Mouse (Mus musculus): ENCODE results near the gene Mast2. TPM values are rescaled to one million over a fixed set of nuclear protein-coding genes. Genes with fewer than 3 reads are reported as not detected.
A peak's percentile ranks its signal among the peaks of the same experiment; 100 is the strongest.

Mast2 gene
- total and polyA plus RNA-seq, 3 experiments = 13.3 to 126 (median 46.4) TPM

DNA sequence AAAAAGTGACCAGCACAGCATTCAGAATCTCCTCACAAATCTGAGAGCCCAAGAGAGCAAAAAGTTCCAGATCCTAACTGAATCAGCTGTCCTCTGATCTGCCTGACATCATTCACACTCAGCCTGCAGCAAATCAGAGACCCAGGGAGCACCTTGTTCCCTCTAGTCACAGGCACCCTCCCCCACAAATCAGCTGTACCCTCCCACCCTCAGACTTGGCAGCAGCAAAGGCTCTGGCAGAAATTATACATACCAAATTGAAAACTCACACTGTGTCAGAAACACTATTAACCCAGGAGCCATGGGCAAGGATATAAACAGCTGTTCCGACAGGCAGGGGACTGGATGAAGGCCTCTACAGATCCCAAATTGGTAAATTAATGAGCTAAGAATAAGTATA lies 92.3 kb downstream of the Mast2 start:
- Histone ChIP-seq H3K27me3 (ENCODE audit: control insufficient read depth in 1 of 2, insufficient read depth in 2 of 2, low read length in 2 of 2) (no peaks in the 10 kb centered on the region), H3K79me2 (ENCODE audit: control insufficient read depth, insufficient read depth, low read length, poor library complexity) (no peaks in the 10 kb centered on the region), H3K4me1 (ENCODE audit: control insufficient read depth in 1 of 2, insufficient read depth in 2 of 2, low read length in 2 of 2) (no peaks in the 10 kb centered on the region), H3K9me3 (replicated peaks; ENCODE audit: insufficient read depth, low read length) (no peaks in the 10 kb centered on the region), H3K4me3 (ENCODE audit: control insufficient read depth in 1 of 2, insufficient read depth in 1 of 2, low read depth in 2 of 2, low read length in 2 of 2) (no peak overlapping the region), H3K9ac (ENCODE audit: control insufficient read depth, low read depth, low read length, poor library complexity, severe bottlenecking) (no peak overlapping the region), H3K36me3 (ENCODE audit: control insufficient read depth in 1 of 2, insufficient read depth in 2 of 2, low read length in 2 of 2) (no peaks in the 10 kb centered on the region), H3K27ac (ENCODE audit: control insufficient read depth, low read depth, low read length) (no peak overlapping the region)
- TF ChIP-seq KAT2A (conservative IDR thresholded peaks at IDR 0.05; ENCODE audit: low read depth, low read length) (no peak), JUND (IDR thresholded peaks at IDR 0.05; ENCODE audit: low read depth, low read length) (no peak), MYB (IDR thresholded peaks at IDR 0.05; ENCODE audit: low read depth, low read length) (no peak), GABPA (IDR thresholded peaks at IDR 0.05; ENCODE audit: low read depth, low read length) (no peak), E2F4 (IDR thresholded peaks at IDR 0.05; ENCODE audit: borderline replicate concordance, low read depth, low read length) (no peak), UBTF (IDR thresholded peaks at IDR 0.05; ENCODE audit: borderline replicate concordance, insufficient read depth, low read depth, low read length) (no peak), TAL1 (IDR thresholded peaks at IDR 0.05; ENCODE audit: low read length) (no peak), ZKSCAN1 (IDR thresholded peaks at IDR 0.05; ENCODE audit: low read depth, low read length) (no peak), EP300 (IDR thresholded peaks at IDR 0.05; ENCODE audit: low read depth in 1 of 2, low read length in 2 of 2) (no peak), SMC3 (IDR thresholded peaks at IDR 0.05; ENCODE audit: low read depth, low read length) (no peak), GATA1 (IDR thresholded peaks at IDR 0.05; ENCODE audit: low read depth, low read length) (no peak), SIN3A (IDR thresholded peaks at IDR 0.05; ENCODE audit: low read length) (no peak), MAX (IDR thresholded peaks at IDR 0.05; ENCODE audit: low read length) (no peak), NRF1 (IDR thresholded peaks at IDR 0.05; ENCODE audit: insufficient read depth, low read depth, low read length, poor library complexity, severe bottlenecking) (no peak), MXI1 (IDR thresholded peaks at IDR 0.05; ENCODE audit: low read depth, low read length) (no peak)
- DNase-seq (ENCODE audit: low read depth, low spot score) = no peak

DNA sequence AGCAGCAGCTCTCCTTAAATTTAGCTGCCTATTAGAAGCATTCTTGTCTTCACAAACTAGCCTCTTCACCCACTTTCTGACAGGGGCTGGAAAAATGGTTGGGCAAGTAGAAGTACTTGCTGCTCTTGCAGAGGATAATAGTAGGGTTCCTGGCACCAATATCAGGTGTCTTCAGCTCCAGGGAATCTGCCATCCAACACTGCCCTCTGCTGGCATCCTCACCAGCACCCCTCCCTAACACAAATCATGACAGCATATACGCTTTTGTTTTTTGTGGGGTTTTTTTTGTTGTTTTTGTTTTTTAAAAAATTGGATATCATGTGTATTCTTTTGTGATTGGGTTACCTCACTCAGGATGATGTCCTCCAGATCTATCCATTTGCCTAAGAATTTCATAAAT lies 105.9 kb downstream of the Mast2 start:
- Histone ChIP-seq H3K79me2 (ENCODE audit: control insufficient read depth, insufficient read depth, low read length, poor library complexity) (no peaks in the 10 kb centered on the region), H3K36me3 (ENCODE audit: control insufficient read depth in 1 of 2, insufficient read depth in 2 of 2, low read length in 2 of 2) (no peaks in the 10 kb centered on the region; a peak in 1 of 4 replicates), H3K4me3 (ENCODE audit: control insufficient read depth in 1 of 2, insufficient read depth in 1 of 2, low read depth in 2 of 2, low read length in 2 of 2) (no peak overlapping the region), H3K9ac (ENCODE audit: control insufficient read depth, low read depth, low read length, poor library complexity, severe bottlenecking) (no peak overlapping the region), H3K27me3 (ENCODE audit: control insufficient read depth in 1 of 2, insufficient read depth in 2 of 2, low read length in 2 of 2) (no peaks in the 10 kb centered on the region), H3K27ac (ENCODE audit: control insufficient read depth, low read depth, low read length) (no peak overlapping the region), H3K9me3 (replicated peaks; ENCODE audit: insufficient read depth, low read length) (no peaks in the 10 kb centered on the region), H3K4me1 (ENCODE audit: control insufficient read depth in 1 of 2, insufficient read depth in 2 of 2, low read length in 2 of 2) (peaks cover 0 to 5% of the 10 kb centered on the region in 2 experiments; a peak in 2 of 4 replicates)
- DNase-seq (ENCODE audit: low read depth, low spot score) = peak; percentile 45
- no peak for TF ChIP-seq CHD2 (IDR thresholded peaks at IDR 0.05; ENCODE audit: low read length)
- peak; percentile 26 to 67 (median 52); a peak in 5 of 6 replicates for TF ChIP-seq CTCF (IDR thresholded peaks at IDR 0.05 in 2 of 3, conservative IDR thresholded peaks at IDR 0.05 in 1 of 3; ENCODE audit: control insufficient read depth in 1 of 3, insufficient read depth in 1 of 3, low read depth in 2 of 3, low read length in 3 of 3, poor library complexity in 1 of 3, severe bottlenecking in 1 of 3)
- TF ChIP-seq SMC3 (IDR thresholded peaks at IDR 0.05; ENCODE audit: low read depth, low read length) = peak; percentile 35
- TF ChIP-seq RAD21 (IDR thresholded peaks at IDR 0.05; ENCODE audit: low read depth, low read length) = peak; percentile 42

Data from MEL (cell line).